Mouse (Mus musculus) CD4-positive, CD25-positive, alpha-beta regulatory T cell, adult 2 months (primary cell): Measurements from ENCODE around the gene Gm20738.
"Not testable (repeated sequence)": the region's sequence is repeated elsewhere in the genome, so short reads cannot be mapped to it uniquely, and the experiment has no call there.

Experiments
- DNase-seq: peaks from one replicate; pipeline ENCODE4 v3.0.0-alpha.2; 2012; ENCODE audit warnings: low read depth, low spot score

Gm20738 gene

DNA sequence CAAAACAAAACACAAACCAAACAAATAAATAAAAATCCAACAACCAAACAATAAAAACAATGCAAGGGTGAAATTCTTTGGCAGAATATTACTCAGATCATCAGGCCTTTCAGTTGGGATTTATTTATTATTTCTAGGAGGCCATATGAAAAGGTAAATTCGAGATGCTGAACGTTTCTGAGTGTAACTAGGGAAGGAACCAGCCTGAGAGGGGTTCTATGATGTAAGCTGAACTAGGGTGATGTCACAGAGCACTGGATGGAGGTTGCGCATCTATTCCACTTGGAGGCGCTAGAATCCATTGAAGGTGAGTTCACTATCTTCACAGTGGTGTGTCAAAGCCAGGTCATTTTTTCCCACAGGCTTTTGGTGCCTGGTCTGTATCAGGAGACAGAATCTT, at the start of gene Gm20738:
Gene Gm20738, plus strand, starts transcription at position 301 of the 400 bp plus-strand sequence.
- DNase-seq: not testable (repeated sequence)
